Mouse (Mus musculus) lung, embryonic 14.5 days (tissue): ENCODE data around the gene Lgals3bp. TPM values are rescaled to one million over a fixed set of nuclear protein-coding genes. Genes with fewer than 3 reads are reported as not detected.
A peak's percentile ranks its signal among the peaks of the same experiment; 100 is the strongest.

Source experiments
- ATAC-seq: fragments of 200-750 bp; cut with Nextera tagmentation; 2 replicates; pipeline ENCODE4 v1.8.0; 2017; ENCODE audit warnings: mild to moderate bottlenecking, moderate TSS enrichment, moderate library complexity; ENCODE audit not compliant: insufficient read depth
- DNase-seq: peaks from one replicate; pipeline ENCODE4 v3.0.0-alpha.2; 2015
- H3K27ac ChIP-seq: fragments of 300-500 bp; sonication (generic); 2 replicates; pipeline ENCODE4 v1.5.1; 2014; ENCODE audit warnings: low read depth, mild to moderate bottlenecking, moderate library complexity
- H3K27me3 ChIP-seq: fragments of 300-500 bp; sonication (generic); 2 replicates; pipeline ENCODE4 v1.6.1; 2014; ENCODE audit warnings: low read length, control low read depth; ENCODE audit not compliant: insufficient read depth
- H3K36me3 ChIP-seq: fragments of 300-500 bp; sonication (generic); 2 replicates; pipeline ENCODE4 v1.6.1; 2014; ENCODE audit warnings: control low read depth; ENCODE audit not compliant: insufficient read depth
- H3K4me1 ChIP-seq: fragments of 300-500 bp; sonication (generic); 2 replicates; pipeline ENCODE4 v1.6.1; 2014; ENCODE audit warnings: antibody characterized with exemption, control low read depth; ENCODE audit not compliant: insufficient read depth
- H3K4me2 ChIP-seq: fragments of 300-500 bp; sonication (generic); 2 replicates; pipeline ENCODE4 v1.6.1; 2014; ENCODE audit warnings: mild to moderate bottlenecking
- H3K4me3 ChIP-seq: fragments of 300-500 bp; sonication (generic); 2 replicates; pipeline ENCODE4 v1.5.1; 2014; ENCODE audit warnings: low read depth, low read length
- H3K9ac ChIP-seq: fragments of 300-500 bp; sonication (generic); 2 replicates; pipeline ENCODE4 v1.6.1; 2014
- H3K9me3 ChIP-seq: fragments of 300-500 bp; sonication (generic); 2 replicates; pipeline ENCODE4 v1.6.1; 2016; ENCODE audit warnings: low read depth, low read length, control low read depth
- CTCF ChIP-seq: IDR thresholded peaks from 2 replicates; pipeline ENCODE4 v1.5.1; 2016; ENCODE audit warnings: antibody characterized with exemption, low read depth
- WGBS: fragments of 180-500 bp; shearing (Covaris S2); extraction: QIAGEN DNeasy Blood & Tissue Kit; methylation state at CpG from one replicate; pipeline ENCODE4 v1.1.7; 2014; 5-methylcytosine and 5-hydroxymethylcytosine counted together
- polyA plus RNA-seq: library from polyadenylated mRNA; unstranded; fragments of >200 nt; fragmentation: Nextera tagmentation; extraction: Ambion mirVana; gene quantifications from 2 replicates; pipeline ENCODE4 v1.2.1, GENCODE M21; 2014

Gene Lgals3bp
- polyA plus RNA-seq, 1 experiment from 2014 or later, result 2.9 TPM

GRCm38 (mm10) chr11:118369657-118370056 is 32.2 kb downstream of the Lgals3bp start:
- H3K4me3 ChIP-seq, result no peak overlapping the region
- no peak for ATAC-seq
- 67% methylated on average over 8 of the region's 8 CpGs for WGBS

DNA sequence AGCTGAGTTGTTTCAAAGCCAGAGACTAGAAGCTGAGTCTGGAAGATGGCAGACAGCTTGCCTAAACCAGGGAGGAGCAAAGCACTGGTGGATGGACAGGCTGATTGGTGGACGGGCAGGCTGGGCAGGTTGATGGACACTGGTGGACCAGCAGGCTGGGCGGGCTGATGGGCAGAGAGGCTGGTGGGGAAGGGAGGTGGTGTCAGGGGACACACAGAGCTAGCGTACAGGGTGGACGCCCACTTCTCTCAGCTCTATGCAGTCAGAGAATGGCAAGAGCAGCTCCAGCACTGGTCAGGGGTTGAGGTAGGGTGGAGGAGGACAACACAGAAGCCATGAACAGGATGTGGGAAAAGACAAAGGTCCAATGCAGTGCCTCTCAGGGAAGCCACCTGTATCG is 32.6 kb downstream of the Lgals3bp start:
- ATAC-seq (no peak), DNase-seq (no peak)
- H3K9ac ChIP-seq, result no peak overlapping the region
- no peak overlapping the region for H3K27ac ChIP-seq
- H3K4me1 ChIP-seq, result no peaks in the 10 kb centered on the region; the same call in 1 of the 2 replicates
- WGBS, result 74% methylated on average over 5 of the region's 5 CpGs
- H3K4me3 ChIP-seq, result no peak overlapping the region
- H3K9me3 ChIP-seq, result no peaks in the 10 kb centered on the region
- H3K4me2 ChIP-seq, result no peak overlapping the region
- H3K27me3 ChIP-seq, result no peaks in the 10 kb centered on the region
- H3K36me3 ChIP-seq, result no peaks in the 10 kb centered on the region
- TF ChIP-seq CTCF, result no peak

More at GRCm38 (mm10) chr11:118369657-118370056, 32.2 kb downstream of the Lgals3bp start:
- H3K36me3 ChIP-seq, result no peaks in the 10 kb centered on the region
- H3K27ac ChIP-seq, result no peak overlapping the region
- H3K4me1 ChIP-seq, result no peaks in the 10 kb centered on the region; the same call in 1 of the 2 replicates
- H3K9ac ChIP-seq, result no peak overlapping the region
- TF ChIP-seq CTCF, result no peak
- H3K4me2 ChIP-seq, result no peak overlapping the region
- no peaks in the 10 kb centered on the region for H3K9me3 ChIP-seq
- no peak for DNase-seq
- H3K27me3 ChIP-seq, result no peaks in the 10 kb centered on the region

- Histone ChIP-seq H3K27ac (no peak overlapping the region), H3K9me3 (no peaks in the 10 kb centered on the region), H3K36me3 (no peaks in the 10 kb centered on the region), H3K9ac (no peak overlapping the region), H3K27me3 (no peaks in the 10 kb centered on the region), H3K4me2 (no peak overlapping the region), H3K4me3 (no peak overlapping the region), H3K4me1 (peaks cover 6% of the 10 kb centered on the region; the same call in 1 of the 2 replicates)
- ATAC-seq (no peak), DNase-seq (peak; percentile 64)
- WGBS, result 54% methylated on average over 3 of the region's 3 CpGs
- TF ChIP-seq CTCF, result peak; percentile 44
Measured at GRCm38 (mm10) chr11:118368330-118368729, 33.6 kb downstream of the Lgals3bp start.

GRCm38 (mm10) chr11:118366559-118366958 is 35.3 kb downstream of the Lgals3bp start:
- H3K4me1 ChIP-seq, result peaks cover 16% of the 10 kb centered on the region
- ATAC-seq (no peak), DNase-seq (no peak)
- H3K9me3 ChIP-seq, result no peaks in the 10 kb centered on the region
- H3K36me3 ChIP-seq, result no peaks in the 10 kb centered on the region
- H3K27me3 ChIP-seq, result no peaks in the 10 kb centered on the region
- TF ChIP-seq CTCF, result no peak
- H3K9ac ChIP-seq, result no peak overlapping the region
- H3K4me3 ChIP-seq, result no peak overlapping the region
- no peak overlapping the region for H3K27ac ChIP-seq
- H3K4me2 ChIP-seq, result no peak overlapping the region
- WGBS, result 70% methylated on average over 8 of the region's 8 CpGs

DNA sequence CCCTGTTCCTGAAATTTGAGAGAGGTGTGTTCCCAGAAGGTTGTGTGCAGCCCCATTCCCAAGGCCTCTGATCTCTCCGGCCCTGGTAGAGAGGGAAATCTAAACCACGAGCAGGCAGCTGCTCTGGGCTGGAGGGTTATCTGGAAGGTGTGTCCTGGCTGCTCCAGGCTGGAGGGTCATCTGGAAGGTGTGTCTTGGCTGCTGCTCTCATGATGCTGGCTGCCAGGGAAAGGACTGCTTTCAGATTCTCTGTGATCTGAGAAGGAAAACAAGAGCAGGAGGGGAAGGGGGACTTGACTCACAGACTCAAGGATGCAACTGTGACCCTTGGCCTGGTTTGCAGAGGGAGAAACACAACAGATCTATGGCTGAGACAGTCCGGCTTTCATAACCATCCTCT is 35.8 kb downstream of the Lgals3bp start:
- H3K36me3 ChIP-seq, result no peaks in the 10 kb centered on the region
- H3K27me3 ChIP-seq, result no peaks in the 10 kb centered on the region
- no peak overlapping the region for H3K4me3 ChIP-seq
- TF ChIP-seq CTCF, result no peak
- H3K27ac ChIP-seq, result no peak overlapping the region
- H3K4me1 ChIP-seq, result peaks cover 19% of the 10 kb centered on the region
- DNase-seq (no peak), ATAC-seq (no peak)
- no peak overlapping the region for H3K9ac ChIP-seq
- 59% methylated on average over 3 of the region's 3 CpGs for WGBS
- no peaks in the 10 kb centered on the region for H3K9me3 ChIP-seq
- no peak overlapping the region for H3K4me2 ChIP-seq

DNA sequence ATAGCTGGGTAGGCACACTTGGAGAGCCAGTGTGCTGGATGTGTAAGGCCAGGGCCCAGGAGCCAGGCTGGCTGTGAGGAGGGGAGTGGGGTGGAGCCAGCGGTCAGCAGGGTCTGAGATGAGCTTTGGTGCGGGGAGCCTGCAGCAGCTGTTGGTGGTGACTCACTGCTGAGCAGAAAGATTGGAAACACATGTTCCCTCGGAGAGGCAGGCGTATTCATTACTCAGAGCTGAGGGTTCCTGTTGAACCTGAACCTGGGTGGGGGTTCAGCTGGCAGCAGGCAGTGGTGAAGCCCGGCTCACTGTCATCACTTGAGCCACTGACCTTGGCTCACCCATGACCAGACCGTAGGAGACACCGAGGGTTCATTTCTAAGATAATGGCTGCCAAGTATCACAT is 36.7 kb downstream of the Lgals3bp start:
- Histone ChIP-seq H3K27me3 (no peaks in the 10 kb centered on the region), H3K4me1 (peaks cover 27% of the 10 kb centered on the region), H3K4me3 (no peak overlapping the region), H3K4me2 (no peak overlapping the region), H3K36me3 (no peaks in the 10 kb centered on the region), H3K9me3 (no peaks in the 10 kb centered on the region), H3K9ac (no peak overlapping the region), H3K27ac (peak overlapping the region; percentile 54; the same call in 1 of the 2 replicates)
- no peak for TF ChIP-seq CTCF
- 40% methylated on average over 7 of the region's 7 CpGs for WGBS
- ATAC-seq (peak; percentile 22), DNase-seq (peak; percentile 54)

- peaks cover 27% of the 10 kb centered on the region for H3K4me1 ChIP-seq
- H3K27ac ChIP-seq, result no peak overlapping the region
- H3K4me2 ChIP-seq, result no peak overlapping the region
- H3K36me3 ChIP-seq, result no peaks in the 10 kb centered on the region
- H3K27me3 ChIP-seq, result no peaks in the 10 kb centered on the region
- no peak overlapping the region for H3K9ac ChIP-seq
- ATAC-seq (no peak), DNase-seq (no peak)
- no peaks in the 10 kb centered on the region for H3K9me3 ChIP-seq
- H3K4me3 ChIP-seq, result no peak overlapping the region
- 83% methylated on average over 4 of the region's 4 CpGs for WGBS
- TF ChIP-seq CTCF, result no peak
Measured at GRCm38 (mm10) chr11:118364021-118364420, 37.9 kb downstream of the Lgals3bp start.
